Mouse (Mus musculus) E14TG2a.4 (cell line): ENCODE data around the gene Ciz1.

Source experiments
- H3K27me3 ChIP-seq: 2 replicates; pipeline ENCODE4 v1.6.1; 2014; ENCODE audit warnings: low read length, control low read depth; ENCODE audit not compliant: insufficient read depth
- H3K36me3 ChIP-seq: 2 replicates; pipeline ENCODE4 v1.6.1; 2014; ENCODE audit warnings: low read length, control low read depth; ENCODE audit not compliant: insufficient read depth
- H3K4me1 ChIP-seq: replicated peaks from 2 replicates; pipeline ENCODE4 v1.6.1; 2014; ENCODE audit warnings: low read depth, low read length, control low read depth
- H3K4me3 ChIP-seq: replicated peaks from 2 replicates; pipeline ENCODE4 v1.5.1; 2014; ENCODE audit warnings: mild to moderate bottlenecking, low read length
- H3K9me3 ChIP-seq: 2 replicates; pipeline ENCODE4 v1.6.1; 2014; ENCODE audit warnings: low read length, control low read depth
- CTCF ChIP-seq: conservative IDR thresholded peaks from 2 replicates; pipeline ENCODE4 v1.5.1; 2014; ENCODE audit warnings: low read length
- NANOG ChIP-seq: IDR thresholded peaks from 2 replicates; pipeline ENCODE4 v1.6.1; 2014; ENCODE audit warnings: borderline replicate concordance, low read length, mixed read lengths
- POU5F1 ChIP-seq: IDR thresholded peaks from 2 replicates; pipeline ENCODE4 v1.6.1; 2014; ENCODE audit warnings: low read length, borderline replicate concordance

The Ciz1 gene

DNA sequence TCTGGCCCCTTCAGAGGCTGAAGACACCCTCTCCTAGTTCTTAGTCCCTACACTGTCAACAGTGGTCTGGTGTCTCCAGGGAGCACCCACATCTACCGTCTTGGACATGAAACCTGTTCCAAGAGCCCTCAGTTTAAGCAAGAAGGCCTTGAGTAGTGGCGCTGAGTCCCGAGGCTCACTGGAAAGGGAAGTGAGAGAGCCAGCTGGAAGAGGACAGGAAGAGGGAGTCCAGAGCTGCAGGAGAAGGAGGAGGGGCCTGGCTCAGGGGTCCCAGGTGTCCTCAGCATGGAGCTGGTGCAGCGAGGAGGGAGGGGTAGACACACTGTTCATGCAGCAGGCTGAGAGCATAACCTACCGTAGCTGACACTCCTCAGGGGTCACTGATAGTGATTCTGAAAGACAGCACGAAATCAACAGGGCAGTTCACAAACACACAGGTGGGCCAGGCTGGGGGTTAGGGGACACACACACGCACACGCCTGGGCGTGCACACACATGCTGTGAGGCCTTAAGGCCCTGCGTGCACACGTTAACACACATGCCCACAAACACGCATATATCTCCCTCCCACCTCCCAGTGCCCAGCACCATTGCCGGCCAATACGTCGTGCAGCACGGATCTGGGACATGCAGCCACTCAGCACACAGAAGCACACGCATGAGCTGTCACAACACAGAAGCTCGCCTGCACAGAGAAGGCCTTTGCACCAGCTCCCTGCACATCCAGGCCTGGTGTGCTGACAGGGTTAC is 41.9 kb upstream of the Ciz1 start:
- Histone ChIP-seq H3K4me3 (no peak overlapping the region), H3K36me3 (peaks cover 56% of the 10 kb centered on the region), H3K4me1 (peaks cover 54% of the 10 kb centered on the region), H3K27me3 (peaks cover 29% of the 10 kb centered on the region), H3K9me3 (no peaks in the 10 kb centered on the region)
- TF ChIP-seq CTCF (no peak), POU5F1 (no peak), NANOG (no peak)

DNA sequence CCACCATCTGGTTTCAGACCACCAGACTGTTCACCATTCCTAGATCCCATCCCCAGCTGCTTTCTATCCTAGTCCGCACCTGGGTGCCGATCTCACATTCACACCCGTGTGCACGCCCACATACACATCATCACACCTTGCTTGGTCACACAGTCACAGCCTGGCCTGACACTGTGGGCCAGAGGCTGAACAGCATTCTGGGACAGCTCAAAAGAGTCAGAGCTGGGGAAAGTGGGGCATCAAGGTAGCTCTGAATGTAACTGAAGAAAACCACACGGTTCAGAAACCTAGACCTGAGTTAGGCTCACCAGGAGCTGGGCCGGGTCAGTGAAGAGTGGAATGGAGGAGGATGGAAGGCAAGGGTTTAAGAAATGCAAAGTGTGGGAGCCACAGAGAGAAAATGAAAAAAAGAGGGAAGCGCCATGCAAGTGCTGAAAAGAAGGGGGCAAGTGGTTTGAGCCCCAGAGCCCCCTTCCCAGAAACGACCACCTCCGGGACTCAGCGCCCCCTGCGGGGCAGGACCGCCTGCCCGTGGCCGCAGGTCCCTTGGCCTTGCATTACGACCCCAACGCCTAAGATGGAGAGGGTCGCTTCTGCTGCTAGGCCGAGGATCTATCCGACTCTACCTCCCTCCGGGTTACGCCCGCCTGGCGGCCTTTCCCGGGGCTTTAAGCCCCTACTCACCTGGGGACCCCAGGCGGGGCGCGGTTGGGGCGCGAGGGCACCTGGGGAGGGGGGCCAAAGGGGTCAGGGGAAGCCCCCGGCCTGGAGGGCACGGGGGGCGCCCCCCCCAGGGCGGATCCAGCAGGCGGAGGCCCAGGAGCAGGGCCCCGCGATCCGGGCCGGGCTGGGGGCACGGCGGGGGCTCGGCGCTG is 40.4 kb upstream of the Ciz1 start:
- H3K4me3 ChIP-seq = peak overlapping the region; percentile 88
- H3K36me3 ChIP-seq = peaks cover 42% of the 10 kb centered on the region
- TF ChIP-seq NANOG = no peak
- peaks cover 51% of the 10 kb centered on the region for H3K4me1 ChIP-seq
- peaks cover 39% of the 10 kb centered on the region for H3K27me3 ChIP-seq
- no peaks in the 10 kb centered on the region for H3K9me3 ChIP-seq

DNA sequence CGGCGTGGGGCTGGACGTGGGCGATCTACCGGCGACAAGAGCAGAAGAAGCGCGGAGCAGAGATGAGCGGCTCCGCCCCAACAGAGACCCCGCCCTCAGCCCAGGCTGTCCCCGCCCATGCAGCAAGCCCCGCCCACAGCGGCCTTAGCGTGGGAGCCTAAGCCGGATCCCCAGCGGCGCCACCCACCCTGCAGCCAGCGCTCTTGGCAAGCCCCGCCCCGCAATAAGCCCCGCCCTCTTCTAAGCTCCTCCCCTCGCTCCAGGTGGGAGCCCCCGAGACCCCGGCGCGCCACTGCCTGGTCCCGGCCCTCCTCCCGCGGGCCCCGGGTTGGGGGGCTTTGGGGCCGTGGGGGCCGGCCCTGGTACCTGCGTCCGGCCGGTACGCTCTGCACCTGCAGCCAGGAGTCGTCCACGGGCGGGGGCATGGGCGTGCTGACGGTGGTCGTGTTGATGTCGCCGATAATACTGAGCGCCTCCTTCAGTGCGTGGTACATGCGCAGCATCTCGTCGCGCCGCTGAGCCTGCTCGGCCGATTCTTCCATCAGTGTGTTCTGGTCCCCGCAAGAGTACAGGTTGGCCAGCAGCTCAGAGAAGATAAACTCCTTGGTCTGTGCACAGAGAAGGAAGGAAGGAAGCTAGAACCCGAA is 39.7 kb upstream of the Ciz1 start:
- H3K27me3 ChIP-seq = peaks cover 46% of the 10 kb centered on the region
- H3K4me1 ChIP-seq = peaks cover 51% of the 10 kb centered on the region
- peak overlapping the region; percentile 88 for H3K4me3 ChIP-seq
- TF ChIP-seq NANOG (no peak), CTCF (no peak), POU5F1 (no peak)
- H3K9me3 ChIP-seq = no peaks in the 10 kb centered on the region
- H3K36me3 ChIP-seq = peaks cover 34% of the 10 kb centered on the region

DNA sequence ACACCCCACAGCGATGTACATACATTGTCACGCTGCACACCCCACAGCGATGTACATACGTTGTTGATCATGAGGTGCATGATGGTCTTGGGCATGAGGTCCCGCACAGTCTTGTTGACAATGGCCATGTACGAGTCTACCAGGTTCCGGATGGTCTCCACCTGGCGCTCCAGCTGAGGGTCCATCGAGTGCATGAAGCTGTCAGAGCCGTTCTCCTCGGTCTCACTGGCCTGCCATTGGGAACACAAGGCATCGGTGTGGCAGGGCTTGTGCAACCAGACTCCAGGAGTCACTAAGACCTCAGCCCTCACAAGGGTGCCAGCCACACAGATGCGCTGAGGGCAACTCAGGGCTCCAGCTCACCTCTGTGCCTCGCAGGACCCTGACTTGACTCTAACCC is 37.3 kb upstream of the Ciz1 start:
- TF ChIP-seq NANOG (no peak), CTCF (no peak), POU5F1 (no peak)
- H3K4me3 ChIP-seq = no peak overlapping the region
- H3K36me3 ChIP-seq = peaks cover 11% of the 10 kb centered on the region
- no peaks in the 10 kb centered on the region for H3K9me3 ChIP-seq
- peaks cover 60% of the 10 kb centered on the region for H3K4me1 ChIP-seq
- peaks cover 68% of the 10 kb centered on the region for H3K27me3 ChIP-seq

DNA sequence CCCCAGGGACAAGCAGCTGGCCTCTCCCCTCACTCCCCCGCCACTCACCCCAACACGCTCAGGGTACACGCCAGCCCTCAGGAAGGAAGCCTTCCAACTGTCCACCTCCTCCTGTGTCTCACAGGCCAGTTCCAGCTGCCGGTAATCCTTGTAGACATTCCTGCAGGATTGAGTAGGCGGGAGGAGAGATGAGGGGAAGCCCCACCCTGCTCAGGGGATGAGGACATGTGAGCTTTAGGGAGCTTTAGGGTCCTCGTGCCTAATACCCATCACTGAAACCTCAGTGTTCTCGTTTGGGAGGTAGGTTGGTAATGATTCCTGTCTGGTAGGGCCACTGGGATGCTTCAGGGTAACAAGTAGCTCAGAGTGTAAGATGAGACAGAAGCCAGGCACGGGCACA is 36.4 kb upstream of the Ciz1 start:
- Histone ChIP-seq H3K27me3 (peaks cover 70% of the 10 kb centered on the region), H3K4me3 (0 out of 2 replicates have a peak overlapping the region, but pooled peaks have one; percentile 21), H3K9me3 (no peaks in the 10 kb centered on the region), H3K36me3 (peaks cover 2% of the 10 kb centered on the region; the same call in 1 of the 2 replicates), H3K4me1 (peaks cover 55% of the 10 kb centered on the region)
- TF ChIP-seq POU5F1 = no peak
- TF ChIP-seq NANOG = no peak
- no peak for TF ChIP-seq CTCF

DNA sequence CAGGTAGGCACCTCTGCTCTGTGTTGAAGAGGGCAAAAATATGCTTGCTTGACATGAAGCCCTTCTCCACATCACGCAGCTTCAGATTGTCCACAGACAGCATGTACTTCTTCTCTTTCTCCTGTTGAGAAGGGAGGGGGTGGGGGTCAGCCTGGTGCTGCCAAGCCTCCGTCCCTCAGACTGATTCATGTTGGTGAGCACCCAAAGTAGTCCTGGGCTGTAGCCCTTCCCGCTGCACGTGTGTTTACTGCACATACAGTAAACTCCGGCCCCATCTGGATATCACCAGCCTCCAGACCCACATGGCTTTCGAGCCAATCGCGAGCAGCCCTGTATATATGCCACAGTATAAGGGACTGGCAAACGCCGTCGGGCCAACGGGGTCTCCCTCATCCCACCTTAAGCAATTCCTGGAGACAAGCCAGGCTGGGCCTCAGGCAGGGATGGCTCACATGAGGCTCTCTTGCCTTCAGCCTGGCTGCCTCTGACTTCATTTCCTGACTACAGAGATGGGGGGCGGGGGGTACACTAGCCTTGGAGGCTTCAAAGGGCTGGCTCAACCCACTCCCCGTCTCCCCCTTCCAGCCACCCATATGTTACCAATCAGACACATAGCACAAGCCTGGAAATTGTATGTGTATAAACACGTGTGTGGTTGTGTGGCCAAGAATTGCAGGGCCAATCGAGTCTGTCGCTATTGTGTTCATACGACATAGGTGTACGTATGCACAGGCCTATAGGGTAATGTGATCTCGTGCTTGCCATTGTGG is 35.1 kb upstream of the Ciz1 start:
- Histone ChIP-seq H3K9me3 (no peaks in the 10 kb centered on the region), H3K27me3 (peaks cover 60% of the 10 kb centered on the region), H3K36me3 (no peaks in the 10 kb centered on the region), H3K4me3 (no peak overlapping the region), H3K4me1 (peaks cover 51% of the 10 kb centered on the region)
- TF ChIP-seq POU5F1 (no peak), NANOG (no peak), CTCF (no peak)

DNA sequence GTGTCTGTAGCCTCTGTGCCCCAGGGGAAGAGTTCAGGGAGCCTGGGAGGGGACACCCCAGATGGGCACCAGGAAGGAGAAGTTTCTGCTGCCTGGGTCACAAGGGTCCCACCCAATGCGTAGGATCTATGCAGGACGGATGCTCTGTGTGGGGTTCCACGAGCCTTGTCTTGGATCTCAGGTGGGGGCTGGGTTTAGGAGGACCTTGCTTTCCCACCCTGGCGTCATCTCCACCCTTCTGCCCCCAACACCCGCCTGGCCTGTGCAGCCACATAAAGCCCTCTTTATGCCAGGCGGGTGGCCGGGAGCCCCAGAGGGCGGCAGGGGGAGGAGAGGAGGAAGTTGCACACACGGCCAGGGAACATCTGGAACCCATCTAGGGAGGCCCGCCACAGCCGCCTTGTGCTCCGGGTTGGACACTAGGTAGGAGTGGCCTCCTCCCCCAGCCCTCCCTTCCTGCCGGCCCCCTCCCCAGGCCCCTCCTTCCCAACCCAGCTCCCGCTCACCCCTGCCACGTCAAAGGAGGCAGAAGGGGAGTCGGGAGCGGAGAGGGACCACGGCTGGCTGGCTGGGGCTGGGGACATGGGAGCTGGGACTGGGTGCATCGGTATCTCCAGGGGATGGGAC is 34.2 kb upstream of the Ciz1 start:
- no peaks in the 10 kb centered on the region for H3K36me3 ChIP-seq
- no peaks in the 10 kb centered on the region for H3K9me3 ChIP-seq
- peaks cover 57% of the 10 kb centered on the region for H3K27me3 ChIP-seq
- H3K4me1 ChIP-seq = peaks cover 50% of the 10 kb centered on the region
- TF ChIP-seq NANOG (no peak), CTCF (no peak), POU5F1 (no peak)
- H3K4me3 ChIP-seq = peak overlapping the region; percentile 68
